Mouse (Mus musculus) left cerebral cortex, adult 11 months (tissue): ENCODE results near the gene Adh1.

ENCODE experiments used
- DNase-seq: peaks from one replicate; pipeline ENCODE4 v3.0.0; 2022; ENCODE audit warnings: low spot score

The Adh1 gene

GRCm38 (mm10) chr3:138260721-138261669 lies at the start of gene Adh1:
Gene Adh1, plus strand, starts transcription at chr3:138260991.
- DNase-seq, result no peak

GRCm38 (mm10) chr3:138212431-138212951 lies 48.3 kb upstream of the Adh1 start:
- no peak for DNase-seq

GRCm38 (mm10) chr3:138215395-138215989 lies 45.3 kb upstream of the Adh1 start:
- DNase-seq, result no peak

DNA sequence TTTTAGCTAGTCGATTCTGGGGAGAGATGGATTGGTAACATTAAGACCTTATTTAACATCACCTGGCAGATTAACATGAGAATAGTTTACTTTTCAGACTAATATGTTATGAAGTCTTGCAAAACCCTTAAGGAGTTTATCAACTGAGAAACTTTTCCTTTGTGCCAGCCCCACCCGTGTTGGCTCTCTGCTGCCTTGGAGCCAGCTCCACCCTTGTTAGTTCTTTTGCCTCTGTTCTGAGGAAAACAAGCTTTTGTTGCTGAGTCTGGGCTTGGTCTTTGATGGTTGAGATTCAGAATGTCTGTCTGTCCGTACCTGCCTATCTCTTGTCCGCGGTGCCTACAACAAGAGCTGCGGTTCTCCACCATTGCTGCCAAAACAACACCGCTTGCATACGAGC lies 44.7 kb upstream of the Adh1 start:
- DNase-seq, result no peak

GRCm38 (mm10) chr3:138217631-138218264 lies 43.0 kb upstream of the Adh1 start, which contains the start of gene Adh7:
Gene Adh7, plus strand, starts transcription at chr3:138217760.
- DNase-seq, result no peak

- no peak for DNase-seq
Measured at GRCm38 (mm10) chr3:138221116-138221515, 39.7 kb upstream of the Adh1 start.

GRCm38 (mm10) chr3:138222511-138222910 lies 38.3 kb upstream of the Adh1 start:
- DNase-seq, result no peak

DNA sequence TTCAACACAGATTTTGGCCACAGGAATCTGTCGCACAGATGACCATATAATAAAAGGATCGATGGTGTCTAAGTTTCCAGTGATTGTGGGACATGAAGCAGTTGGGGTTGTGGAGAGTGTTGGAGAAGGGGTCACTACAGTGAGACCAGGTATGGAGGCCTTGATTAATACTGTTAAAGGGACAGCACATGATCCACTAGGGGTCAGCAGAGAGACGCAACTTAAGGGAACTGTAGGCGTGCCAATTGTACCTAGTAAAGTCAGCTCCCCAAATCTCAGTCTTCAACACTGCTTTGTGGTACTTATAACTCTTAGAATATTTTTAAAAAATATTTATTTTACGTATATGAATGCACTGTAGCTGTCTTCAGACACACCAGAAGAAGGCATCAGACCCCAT lies 37.8 kb upstream of the Adh1 start:
- DNase-seq, result peak; percentile 9

DNA sequence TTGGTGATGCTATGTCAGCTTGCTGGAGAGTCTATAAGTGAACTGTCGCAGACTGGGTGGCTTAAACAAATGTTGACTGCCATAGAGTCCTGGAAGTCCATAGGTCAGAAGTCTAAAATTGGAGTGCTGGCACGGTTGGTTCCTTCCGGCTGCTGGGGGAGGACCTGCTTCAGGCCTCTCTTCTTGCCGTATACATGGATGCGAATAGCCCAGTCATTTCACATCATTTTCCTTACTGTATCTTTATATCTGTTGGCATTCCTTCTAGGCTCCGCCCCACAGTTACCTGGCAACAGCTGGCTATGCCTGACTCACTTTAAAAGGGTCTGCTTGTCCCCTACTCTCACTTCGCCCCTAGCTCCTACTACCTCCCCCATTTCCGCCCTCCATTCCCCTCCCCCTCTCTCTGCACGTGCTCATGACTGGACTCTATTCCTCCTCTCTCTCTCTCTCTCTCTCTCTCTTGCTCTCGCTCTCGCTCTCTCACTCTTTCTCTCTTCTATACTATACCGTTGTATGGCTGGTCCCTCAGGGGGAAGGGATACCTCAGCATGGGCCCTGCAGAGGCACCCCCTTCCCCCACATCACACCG lies 36.3 kb upstream of the Adh1 start:
- no peak for DNase-seq

DNA sequence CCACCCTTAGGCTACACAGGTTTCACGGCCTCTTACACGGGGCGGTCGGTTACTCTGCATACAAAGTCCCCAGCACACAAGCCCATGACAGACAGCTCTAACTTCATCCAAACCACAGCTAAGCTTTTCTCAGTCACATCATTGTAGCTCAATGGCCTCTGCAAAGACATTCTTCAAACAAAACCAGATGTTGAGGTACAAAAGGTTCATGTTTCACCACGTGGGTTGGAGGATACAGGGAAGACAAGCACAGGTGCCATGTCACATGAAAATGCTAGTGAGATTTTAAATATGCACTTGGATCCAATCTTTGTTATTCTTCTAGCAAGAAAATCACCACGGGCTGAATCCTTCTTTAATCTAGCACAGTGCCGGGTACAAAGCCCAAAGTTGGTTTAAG lies 35.5 kb upstream of the Adh1 start:
- no peak for DNase-seq

DNA sequence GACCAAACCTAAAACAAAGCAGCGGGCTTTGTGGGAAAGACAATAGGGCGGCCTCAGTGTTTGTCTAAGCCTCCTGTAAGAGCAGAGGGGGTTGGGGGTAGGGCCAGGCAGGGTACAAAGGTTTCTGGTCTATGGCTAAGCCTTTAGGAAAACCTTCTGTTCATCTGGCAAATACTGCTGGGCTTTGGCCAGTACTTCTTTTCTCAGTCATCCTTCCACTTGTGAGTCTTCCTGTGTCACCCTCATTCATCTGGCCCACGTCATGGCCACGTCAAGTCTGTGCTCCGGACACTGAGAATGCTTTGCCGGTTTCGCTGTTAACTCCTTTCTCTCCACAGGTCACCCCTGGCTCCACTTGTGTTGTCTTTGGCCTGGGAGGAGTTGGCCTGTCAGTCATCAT lies 34.9 kb upstream of the Adh1 start:
- DNase-seq, result no peak

DNA sequence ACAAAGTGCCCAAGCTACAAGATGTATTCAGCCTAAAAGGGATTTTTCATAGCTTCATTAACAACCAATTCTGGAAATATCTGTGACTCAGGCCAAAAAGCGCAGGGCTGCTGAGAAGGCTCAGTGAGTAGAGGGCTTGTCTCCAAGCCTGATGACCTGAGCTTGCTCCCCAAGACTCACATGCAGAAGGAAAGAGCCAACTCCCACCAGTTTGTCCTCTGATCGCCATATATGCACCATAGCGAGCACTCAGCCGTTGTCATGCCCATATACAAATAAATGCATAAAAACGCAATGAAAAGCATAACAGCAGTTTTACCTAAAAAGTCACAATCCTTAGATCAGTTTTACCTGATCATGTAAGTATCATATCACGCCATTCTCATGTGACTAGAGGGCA lies 34.3 kb upstream of the Adh1 start:
- DNase-seq, result no peak

GRCm38 (mm10) chr3:138227082-138227481 lies 33.7 kb upstream of the Adh1 start:
- no peak for DNase-seq

DNA sequence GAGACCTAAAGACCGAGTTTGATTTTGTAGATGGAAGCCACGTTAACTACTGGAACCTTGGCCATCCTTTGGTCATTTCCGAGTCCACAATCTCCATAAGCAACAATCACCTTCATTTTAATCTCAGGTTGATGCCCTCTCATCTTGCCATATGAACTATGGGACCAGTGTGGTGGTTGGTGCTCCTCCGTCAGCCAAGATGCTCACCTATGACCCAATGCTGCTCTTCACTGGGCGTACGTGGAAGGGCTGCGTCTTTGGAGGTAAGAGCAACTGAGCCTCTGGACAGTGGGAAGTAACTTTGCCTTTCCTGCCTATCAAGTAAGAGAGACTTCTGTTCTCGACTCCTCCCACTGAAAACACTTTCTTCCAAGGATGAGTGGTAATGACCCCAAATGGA lies 33.0 kb upstream of the Adh1 start:
- no peak for DNase-seq

GRCm38 (mm10) chr3:138229448-138229847 lies 31.3 kb upstream of the Adh1 start:
- no peak for DNase-seq

DNA sequence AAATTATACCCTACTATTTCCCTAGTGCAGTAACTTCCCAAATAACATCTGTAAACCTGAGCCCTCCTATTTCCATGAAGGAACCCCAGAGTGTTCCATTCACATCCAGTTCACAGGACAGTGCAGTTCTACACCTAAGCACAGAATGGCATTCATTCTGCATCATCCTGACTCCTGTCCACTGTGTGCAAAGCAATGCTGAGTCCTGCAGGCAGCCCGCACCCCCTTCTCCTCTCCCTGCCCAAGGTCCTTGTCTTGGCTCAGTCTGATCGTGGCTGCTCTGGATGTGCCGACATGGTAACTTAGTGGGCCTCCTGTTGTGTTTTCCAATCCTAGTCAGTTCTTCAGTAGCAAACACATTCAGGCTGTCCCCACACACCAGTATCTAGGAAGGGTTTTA lies 30.5 kb upstream of the Adh1 start:
- DNase-seq, result no peak

DNA sequence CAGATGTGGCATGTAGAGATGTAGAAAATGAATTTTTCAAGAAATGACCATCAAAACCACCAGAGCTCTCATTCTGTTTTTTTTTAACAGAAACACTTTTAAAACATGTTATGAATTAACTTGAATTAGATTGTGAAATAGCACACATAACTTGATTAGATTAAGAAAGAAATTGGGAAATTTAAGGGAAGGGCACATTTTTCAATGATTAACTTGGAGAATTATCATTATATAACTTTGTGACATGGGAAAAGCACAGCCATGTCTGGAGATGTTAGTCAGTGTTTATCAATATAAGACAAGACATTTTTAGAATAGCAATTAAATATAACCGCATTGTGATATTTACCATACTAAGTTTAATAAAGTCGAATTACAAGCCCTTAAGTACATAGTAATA lies 29.3 kb upstream of the Adh1 start:
- DNase-seq, result no peak

- DNase-seq, result no peak
Measured at GRCm38 (mm10) chr3:138236546-138237163, 24.1 kb upstream of the Adh1 start.

- no peak for DNase-seq
Measured at GRCm38 (mm10) chr3:138238046-138238445, 22.7 kb upstream of the Adh1 start.

GRCm38 (mm10) chr3:138239461-138239860 lies 21.3 kb upstream of the Adh1 start:
- no peak for DNase-seq

DNA sequence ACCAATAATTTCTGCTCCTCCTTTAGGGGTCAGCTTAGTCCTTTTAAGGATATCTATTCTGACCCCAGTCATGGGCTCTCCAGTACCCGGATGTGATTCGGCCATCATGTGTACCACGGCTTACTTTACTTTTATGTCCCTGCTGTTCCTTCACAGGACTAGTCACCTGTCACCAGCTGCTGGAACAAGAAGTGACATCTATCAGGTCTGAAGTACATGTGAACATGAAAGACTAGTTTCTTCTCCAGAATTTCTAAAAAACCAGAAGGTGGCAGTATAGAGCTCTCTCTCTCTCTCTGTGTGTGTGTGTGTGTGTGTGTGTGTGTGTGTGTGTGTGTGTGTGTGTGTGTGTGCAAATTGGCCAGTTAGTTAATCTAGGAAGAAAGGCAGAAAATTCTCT lies 20.4 kb upstream of the Adh1 start:
- DNase-seq, result no peak

GRCm38 (mm10) chr3:138240942-138241341 lies 19.8 kb upstream of the Adh1 start:
- DNase-seq, result no peak
